Mouse (Mus musculus) 3134 (cell line): ENCODE measurements around the gene Gm47955.
"Not testable (repeated sequence)": the region's sequence is repeated elsewhere in the genome, so short reads cannot be mapped to it uniquely, and the experiment has no call there.

Experiments
- DNase-seq: peaks from one replicate; pipeline ENCODE4 v3.0.0-alpha.2; 2011; ENCODE audit warnings: low spot score; ENCODE audit not compliant: insufficient read length; ENCODE audit errors: extremely low read depth

Gene Gm47955

GRCm38 (mm10) chr1:82991596-82991995, 31.5 kb downstream of the Gm47955 start:
- no peak for DNase-seq

- no peak for DNase-seq
Measured at GRCm38 (mm10) chr1:82992093-82992492, 32.0 kb downstream of the Gm47955 start.

GRCm38 (mm10) chr1:82993947-82994346, 33.9 kb downstream of the Gm47955 start:
- DNase-seq: no peak

DNA sequence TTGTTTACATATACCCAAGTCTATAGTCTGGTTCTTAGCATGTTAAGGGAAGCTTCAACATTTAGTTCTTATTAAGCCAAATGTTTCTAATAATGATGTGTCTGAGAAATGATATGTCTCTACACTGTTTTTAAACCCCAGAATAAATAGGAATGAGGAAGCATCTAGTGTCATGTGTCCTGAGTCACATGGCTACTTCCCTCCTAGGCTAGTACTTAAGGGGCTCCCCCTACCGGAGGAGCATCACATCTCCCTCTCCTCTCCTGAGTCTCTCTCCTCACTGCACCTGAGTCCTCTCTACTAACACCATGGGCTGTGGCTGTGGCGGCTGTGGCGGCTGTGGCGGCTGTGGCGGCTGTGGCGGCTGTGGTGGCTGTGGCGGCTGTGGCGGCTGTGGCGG, 40.2 kb downstream of the Gm47955 start, which contains the start of gene Gm47959:
Gm47959 (plus strand) TSS at position 243 of the 400 bp plus-strand sequence.
- DNase-seq: not testable (repeated sequence)

DNA sequence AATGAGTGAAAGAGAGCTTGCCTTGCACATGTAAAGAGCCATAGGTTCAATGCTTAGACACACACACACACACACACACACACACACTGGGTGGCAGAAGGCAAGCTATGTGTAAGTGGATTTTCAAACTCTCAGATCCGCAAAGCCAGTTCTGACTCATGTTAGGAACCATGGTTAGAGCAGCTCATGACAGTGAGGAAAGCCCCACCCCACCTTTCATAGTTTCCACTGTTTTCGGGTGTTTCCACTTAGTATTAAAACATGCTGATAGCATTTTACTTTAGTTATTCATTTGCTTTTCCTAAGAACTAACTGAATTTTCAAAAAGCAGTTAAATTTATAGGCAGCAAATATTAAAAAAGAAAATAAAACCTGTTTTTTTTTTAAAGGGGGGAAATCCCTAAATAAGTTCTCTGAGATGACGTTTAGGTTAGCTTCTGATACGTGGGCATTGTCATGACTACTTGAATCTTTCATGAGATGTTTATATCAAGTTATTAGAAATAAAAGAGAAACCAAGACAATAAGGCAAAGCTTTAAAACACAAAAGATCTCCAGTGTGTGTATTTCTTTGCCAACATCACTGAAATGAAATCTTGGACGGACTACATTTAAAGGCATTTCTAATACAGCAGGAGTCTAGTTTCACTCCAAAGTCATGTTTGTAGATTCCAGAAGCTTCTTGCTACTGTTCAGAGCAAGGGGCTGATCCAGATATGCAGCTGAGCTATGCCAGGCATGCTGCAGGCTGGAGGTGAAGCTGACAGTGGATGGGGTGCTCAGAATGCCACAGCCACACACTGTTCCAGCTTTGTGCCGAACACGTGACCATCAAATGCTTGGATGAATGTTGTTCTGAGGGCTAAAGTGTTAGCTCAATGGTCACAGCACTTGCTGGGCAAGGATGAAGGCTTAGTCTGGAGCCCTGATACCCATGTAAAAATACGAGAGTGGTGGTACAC, 46.4 kb downstream of the Gm47955 start:
- DNase-seq: no peak

- no peak for DNase-seq
Measured at GRCm38 (mm10) chr1:83007471-83007870, 47.4 kb downstream of the Gm47955 start.
